Mouse (Mus musculus) heart, postnatal 0 days (tissue): ENCODE results near the gene 1700069L16Rik.

Experiments used
- CTCF ChIP-seq: IDR thresholded peaks from 2 replicates; pipeline ENCODE4 v1.5.1; 2016; ENCODE audit warnings: antibody characterized with exemption, control low read depth, low read depth
- EP300 ChIP-seq: IDR thresholded peaks from 2 replicates; pipeline ENCODE4 v1.6.1; 2016; ENCODE audit warnings: antibody characterized with exemption, low read depth

- TF ChIP-seq CTCF (no peak), EP300 (no peak)
Observed at GRCm38 (mm10) chr5:113772905-113773519, 48.4 kb upstream of the 1700069L16Rik start.
